ENCODE assay signal across 29 mouse cellular contexts in genomic region chr3:33312230-33312825, GRCm38 (mm10).
DNase-seq lines count a peak whose midpoint lies in the region; ATAC-seq and TF ChIP-seq lines count a peak whose summit lies in the region.
"Had no signal": no experiment of that assay in that cellular context is flagged by ENCODE, and none has a peak within 500 bp of the region (broad histone marks: within the 10 kb centered on the region; RNA-seq: fewer than 3 reads in every experiment).

No protein-coding gene starts in this region.

- no peak overlapping the region for H3K4me2 ChIP-seq in forebrain, embryonic 15.5 days (replicated peaks)
- H3K4me2 ChIP-seq: intestine, embryonic 15.5 days; neural tube, embryonic 13.5 days; stomach, embryonic 15.5 days had no signal

- no peak for TF ChIP-seq CTCF in thymus, adult 2 months (IDR thresholded peaks at IDR 0.05; ENCODE audit: borderline replicate concordance, control insufficient read depth, extremely low read depth, insufficient read depth, low read length, poor library complexity)

- no peak overlapping the region for H3K4me3 ChIP-seq in forebrain, embryonic 15.5 days
- H3K4me3 ChIP-seq in forebrain, embryonic 10.5 days: no peak overlapping the region
- H3K4me3 ChIP-seq in thymus, adult 2 months (ENCODE audit: control insufficient read depth, insufficient read depth, low read length): no peak overlapping the region
- H3K4me3 ChIP-seq: hindbrain, embryonic 10.5 days; intestine, embryonic 15.5 days; myocyte; neural tube, embryonic 13.5 days; stomach, embryonic 15.5 days had no signal

- H3K27me3 ChIP-seq in forebrain, embryonic 15.5 days: no peaks in the 10 kb centered on the region
- H3K27me3 ChIP-seq in forebrain, embryonic 10.5 days (ENCODE audit: poor library complexity, severe bottlenecking): no peaks in the 10 kb centered on the region
- no peaks in the 10 kb centered on the region for H3K27me3 ChIP-seq in thymus, adult 2 months (ENCODE audit: control insufficient read depth, insufficient read depth, low read length)
- H3K27me3 ChIP-seq: intestine, embryonic 15.5 days; neural tube, embryonic 13.5 days; stomach, embryonic 15.5 days had no signal

- no peak overlapping the region for H3K27ac ChIP-seq in forebrain, embryonic 15.5 days (replicated peaks)
- H3K27ac ChIP-seq in forebrain, embryonic 10.5 days: no peak overlapping the region
- H3K27ac ChIP-seq in thymus, adult 2 months (ENCODE audit: control insufficient read depth, insufficient read depth, low read length): no peak overlapping the region
- H3K27ac ChIP-seq: hindbrain, embryonic 10.5 days; hindbrain, postnatal 0 days; intestine, embryonic 15.5 days; liver, embryonic 14.5 days; macrophage; neural tube, embryonic 13.5 days; stomach, embryonic 15.5 days had no signal

- no peak for DNase-seq in forebrain, embryonic 10.5 days (ENCODE audit: extremely low spot score, low spot score)
- peak; percentile 8 to 12 for DNase-seq in layer of hippocampus, postnatal 10 days (ENCODE audit: low spot score in 2 of 2)
- no peak for DNase-seq in layer of hippocampus, adult 11-12 months (ENCODE audit: low spot score)
- peak; percentile 54 for DNase-seq in brain, adult 2 months (ENCODE audit: low read depth, low spot score)
- DNase-seq in brain, embryonic 18.5 days (ENCODE audit: low read depth, low spot score): peak; percentile 14
- no peak for DNase-seq in thymus, adult 2 months
- DNase-seq in adrenal gland, adult 2 months: no peak
- DNase-seq: adrenal gland, postnatal 25 days; cerebellum, adult 8-10 months; cerebellum, postnatal 25 days; gastrocnemius, postnatal 14 days; heart, postnatal 14 days; kidney, adult 2 months; kidney, postnatal 4 days; liver; lung, adult 2 months; lung, postnatal 10 days; right cerebral cortex, postnatal 25 days; thymus, postnatal 36 days had no signal

- peak; percentile 84 for ATAC-seq in forebrain, embryonic 15.5 days (replicated peaks)
- ATAC-seq: CD4-positive, CD25-positive, alpha-beta regulatory T cell, adult 4 months; hindbrain, postnatal 0 days; intestine, embryonic 15.5 days had no signal

- no peaks in the 10 kb centered on the region for H3K36me3 ChIP-seq in forebrain, embryonic 15.5 days
- H3K36me3 ChIP-seq in forebrain, embryonic 10.5 days (replicated peaks): no peaks in the 10 kb centered on the region
- H3K36me3 ChIP-seq in thymus, adult 2 months (ENCODE audit: control insufficient read depth, insufficient read depth, low read length): no peaks in the 10 kb centered on the region
- H3K36me3 ChIP-seq: hindbrain, embryonic 10.5 days; intestine, embryonic 15.5 days; neural tube, embryonic 13.5 days; stomach, embryonic 15.5 days had no signal

- H3K9ac ChIP-seq in forebrain, embryonic 15.5 days (replicated peaks): no peak overlapping the region
- H3K9ac ChIP-seq: intestine, embryonic 15.5 days; liver, embryonic 14.5 days; neural tube, embryonic 13.5 days; stomach, embryonic 15.5 days had no signal

- no peaks in the 10 kb centered on the region for H3K4me1 ChIP-seq in forebrain, embryonic 15.5 days
- H3K4me1 ChIP-seq in forebrain, embryonic 10.5 days: no peaks in the 10 kb centered on the region
- no peaks in the 10 kb centered on the region for H3K4me1 ChIP-seq in thymus, adult 2 months (replicated peaks; ENCODE audit: control insufficient read depth, insufficient read depth, low read length)
- H3K4me1 ChIP-seq: hindbrain, embryonic 10.5 days; intestine, embryonic 15.5 days; neural tube, embryonic 13.5 days; stomach, embryonic 15.5 days had no signal

- WGBS in forebrain, embryonic 15.5 days: 69% methylated on average over 3 of the region's 3 CpGs
- 92% methylated on average over 3 of the region's 3 CpGs for WGBS in forebrain, embryonic 10.5 days
- 91% methylated on average over 3 of the region's 3 CpGs for WGBS in thymus, adult 2 months

- TF ChIP-seq POLR2A in thymus, adult 2 months (IDR thresholded peaks at IDR 0.05; ENCODE audit: control insufficient read depth, extremely low read depth, insufficient read depth, low read length, poor library complexity): no peak

- no peaks in the 10 kb centered on the region for H3K9me3 ChIP-seq in forebrain, embryonic 15.5 days
- no peaks in the 10 kb centered on the region for H3K9me3 ChIP-seq in forebrain, embryonic 10.5 days
- H3K9me3 ChIP-seq: hindbrain, embryonic 10.5 days; intestine, embryonic 15.5 days; neural tube, embryonic 13.5 days; stomach, embryonic 15.5 days had no signal

Comparison
In these comparisons a context has a peak if more than half of its experiments do, and no peak if none do; other contexts are left out.
1. DNase-seq: peak in layer of hippocampus, postnatal 10 days (2 of 2), brain, adult 2 months (single experiment) and brain, embryonic 18.5 days (single experiment); none in forebrain, embryonic 10.5 days (single experiment), layer of hippocampus, adult 11-12 months (single experiment), thymus, adult 2 months (single experiment) and adrenal gland, adult 2 months (single experiment).